Mouse (Mus musculus) gastrocnemius, adult 2 months (tissue): ENCODE measurements around the gene Rbm33. TPM values are rescaled to one million over a fixed set of nuclear protein-coding genes. Genes with fewer than 3 reads are reported as not detected.

Experiments used
- DNase-seq: peaks from one replicate; pipeline ENCODE4 v3.0.0; 2022
- H3K27ac ChIP-seq: fragments of 200-600 bp; 2 replicates; pipeline ENCODE4 v1.8.1; 2022; ENCODE audit warnings: mild to moderate bottlenecking
- H3K4me3 ChIP-seq: fragments of 200-600 bp; 2 replicates; pipeline ENCODE4 v1.8.1; 2022; ENCODE audit warnings: mild to moderate bottlenecking, moderate library complexity
- CTCF ChIP-seq: fragments of 200-600 bp; IDR thresholded peaks from 2 replicates; pipeline ENCODE4 v1.8.1; 2022; ENCODE audit warnings: antibody characterized with exemption, mild to moderate bottlenecking, moderate library complexity
- intact Hi-C: fragments of 180-260 bp; cut with DNase I; formaldehyde crosslinking; loops from one replicate; pipeline ENCODE4 v1.15.1; 2025
- total RNA-seq, 2 experiments: library from RNA; stranded (reverse); gene quantifications; 2 replicates each; pipeline ENCODE4 v1.2.3; 2021

Gene Rbm33
- total RNA-seq, 2 experiments from 2014 or later, result 42.6 to 43.1 TPM

DNA sequence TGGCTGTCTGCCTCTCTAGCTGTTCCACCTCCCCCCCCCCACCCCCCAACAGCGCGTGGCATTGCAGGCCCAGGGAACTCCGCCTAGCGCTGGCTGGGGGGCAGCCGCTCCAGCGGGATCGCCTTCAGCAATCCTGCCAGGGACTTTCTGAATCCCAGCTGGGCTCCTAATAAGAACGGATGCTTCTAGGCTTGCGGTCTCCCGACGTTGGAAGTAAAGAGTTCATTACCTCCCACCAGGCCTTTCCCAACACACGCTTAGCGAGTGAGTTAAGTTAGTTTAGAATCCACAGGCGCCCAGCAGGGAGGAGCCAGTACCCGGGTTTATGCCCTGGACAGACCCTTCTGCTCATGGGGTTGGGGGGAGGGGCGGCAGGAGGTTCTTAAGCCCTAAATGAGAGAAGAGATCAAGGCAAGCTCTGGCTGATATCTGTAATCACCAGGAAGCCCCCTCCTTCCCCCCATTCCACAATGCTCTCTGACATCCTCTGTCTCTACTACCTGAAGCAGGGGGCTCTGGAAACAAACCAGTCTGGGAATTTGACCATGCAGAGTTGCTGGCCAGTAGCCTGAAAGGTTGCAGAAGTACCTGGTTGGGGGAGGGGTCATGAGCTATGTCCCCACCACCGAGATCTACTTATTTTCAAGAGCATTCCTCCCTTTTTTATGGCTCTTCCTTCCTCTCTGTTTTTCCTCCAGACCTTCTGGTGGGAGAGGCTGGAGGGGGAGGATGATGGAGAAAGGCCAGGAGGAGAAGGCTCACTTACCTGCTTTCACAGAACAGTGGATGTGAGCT, 143.8 kb downstream of the Rbm33 start:
- Histone ChIP-seq H3K27ac (no peak overlapping the region), H3K4me3 (no peak overlapping the region)
- no peak for TF ChIP-seq CTCF
- intact Hi-C loops, result no loop called here
- no peak for DNase-seq

- TF ChIP-seq CTCF, result no peak
- Histone ChIP-seq H3K27ac (no peak overlapping the region), H3K4me3 (no peak overlapping the region)
- intact Hi-C loops, result no loop called here
- no peak for DNase-seq
Measured at GRCm38 (mm10) chr5:28461376-28461775, 144.5 kb downstream of the Rbm33 start.

- H3K4me3 ChIP-seq, result no peak overlapping the region
- no peak overlapping the region for H3K27ac ChIP-seq
- no peak for DNase-seq
- intact Hi-C loops, result no loop called here
- TF ChIP-seq CTCF, result no peak
Measured at GRCm38 (mm10) chr5:28462741-28463590, 146.0 kb downstream of the Rbm33 start.

- no peak for TF ChIP-seq CTCF
- no peak for DNase-seq
- intact Hi-C loops, result no loop called here
- Histone ChIP-seq H3K27ac (no peak overlapping the region), H3K4me3 (no peak overlapping the region)
Measured at GRCm38 (mm10) chr5:28463656-28464055, 146.7 kb downstream of the Rbm33 start.

DNA sequence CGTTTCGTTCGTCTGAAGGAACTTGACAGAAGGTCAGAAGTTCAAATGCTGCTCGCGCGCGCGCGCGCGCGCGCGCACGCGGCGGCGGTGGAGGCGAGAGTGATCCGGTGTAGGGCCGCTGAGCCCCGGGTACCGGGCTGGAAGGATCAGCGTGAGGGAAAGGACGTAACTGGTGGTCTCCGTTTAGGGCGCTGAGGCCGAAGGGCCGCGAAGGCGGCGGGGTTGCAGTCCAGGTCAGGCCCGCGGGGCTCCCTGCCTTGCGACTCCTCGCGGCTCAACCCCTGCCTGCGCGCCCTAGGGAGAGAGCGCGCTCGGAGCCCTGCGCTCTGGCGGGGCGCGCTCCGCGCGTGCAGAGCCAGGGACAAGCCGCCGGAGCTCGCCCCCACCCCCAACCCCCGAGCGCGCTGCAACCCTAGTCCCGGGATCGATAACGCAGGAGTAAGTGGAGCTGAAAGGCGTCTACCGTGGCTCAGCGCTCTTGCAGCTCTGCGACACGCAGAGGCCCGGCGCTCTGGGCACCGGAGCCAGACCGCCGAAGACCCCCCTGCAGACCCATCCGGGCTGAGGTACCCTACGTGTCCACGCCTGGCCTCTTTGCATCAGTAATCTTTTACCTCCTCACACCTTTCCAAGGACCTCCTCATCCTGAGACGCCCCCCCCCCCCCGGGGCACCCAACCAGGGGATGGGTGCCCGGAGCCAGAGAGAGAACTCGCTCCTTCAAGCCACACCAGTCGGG, 147.6 kb downstream of the Rbm33 start:
- H3K4me3 ChIP-seq, result peak overlapping the region; percentile 64
- intact Hi-C loops, result no loop called here
- no peak for DNase-seq
- no peak for TF ChIP-seq CTCF
- H3K27ac ChIP-seq, result no peak overlapping the region

GRCm38 (mm10) chr5:28465099-28465406, 148.1 kb downstream of the Rbm33 start:
- intact Hi-C loops, result no loop called here
- no peak for TF ChIP-seq CTCF
- no peak for DNase-seq
- no peak overlapping the region for H3K27ac ChIP-seq
- H3K4me3 ChIP-seq, result peak overlapping the region; percentile 64; the same call in 1 of the 2 replicates

DNA sequence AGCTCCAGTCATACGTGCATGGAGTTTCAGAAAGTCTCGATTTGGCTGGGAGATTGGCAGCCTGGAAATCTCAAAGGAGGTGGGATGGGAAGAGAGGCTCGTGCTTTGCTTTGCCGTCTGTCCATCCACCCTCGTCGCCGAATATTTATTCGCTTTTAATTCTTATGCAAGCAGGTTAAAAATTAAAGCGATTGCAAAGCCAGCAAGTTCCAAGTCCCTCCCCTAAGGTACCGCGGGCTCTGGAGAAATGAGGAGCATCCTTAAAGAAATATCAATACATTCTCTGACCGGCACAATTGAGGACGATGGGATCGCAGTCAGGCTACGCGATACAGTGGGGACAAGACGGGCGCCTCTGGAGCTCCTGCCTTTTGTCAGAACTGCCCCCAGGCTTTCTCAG, 148.6 kb downstream of the Rbm33 start:
- Histone ChIP-seq H3K4me3 (no peak overlapping the region), H3K27ac (no peak overlapping the region)
- TF ChIP-seq CTCF, result no peak
- DNase-seq, result no peak
- intact Hi-C loops, result no loop called here

DNA sequence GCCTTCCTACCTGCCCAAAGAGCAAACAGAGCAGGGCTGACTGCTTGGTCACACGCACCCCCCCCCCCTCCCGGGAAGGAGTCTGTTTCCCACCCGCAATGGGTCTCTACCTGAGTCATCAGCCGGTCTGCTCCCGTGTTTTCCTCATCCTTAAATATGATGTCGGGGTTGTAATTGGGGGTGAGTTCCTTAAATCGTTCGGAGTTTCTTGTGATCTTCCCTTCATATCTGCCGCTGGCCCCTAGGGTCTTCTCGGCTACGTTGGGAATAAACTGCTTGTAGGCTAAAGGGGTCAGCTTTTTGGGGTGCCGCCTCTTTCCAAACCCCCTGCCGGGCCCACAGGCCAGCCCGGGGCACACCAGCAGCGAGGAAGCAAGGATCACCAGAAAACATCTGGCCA, 149.4 kb downstream of the Rbm33 start:
- Histone ChIP-seq H3K27ac (no peak overlapping the region), H3K4me3 (no peak overlapping the region)
- no peak for DNase-seq
- intact Hi-C loops, result no loop called here
- no peak for TF ChIP-seq CTCF

DNA sequence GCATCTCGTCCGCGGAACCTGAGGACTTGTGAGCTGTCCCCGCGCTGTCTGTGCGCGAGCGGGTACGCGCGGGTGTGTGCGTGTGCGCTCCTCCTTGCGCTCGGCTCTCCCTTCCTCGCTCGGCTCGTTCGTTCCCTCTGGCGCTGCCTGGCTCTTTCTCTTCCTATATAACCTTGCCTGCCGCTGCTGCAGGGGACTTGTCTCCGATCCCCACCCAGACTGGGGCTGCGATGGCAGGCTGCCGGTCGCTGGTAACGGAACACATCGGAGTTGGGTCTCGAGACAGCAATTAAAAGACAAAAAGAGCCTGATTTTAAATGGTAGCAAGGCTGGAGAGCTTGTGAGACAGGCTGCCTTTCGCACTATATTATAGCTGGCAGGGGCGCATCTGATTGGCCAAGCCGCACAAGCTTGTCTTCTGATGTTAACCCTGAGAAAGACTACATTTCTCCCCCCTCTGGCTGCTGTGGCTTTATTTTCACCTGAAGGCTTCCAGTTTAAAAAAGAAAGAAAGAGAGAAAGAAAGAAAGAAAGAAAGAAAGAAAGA, 149.9 kb downstream of the Rbm33 start, which contains the start of gene Shh:
TSS of gene Shh (minus strand) at position 497 of the 547 bp plus-strand sequence.
- Histone ChIP-seq H3K4me3 (no peak within 1 kb of the TSS), H3K27ac (no peak within 1 kb of the TSS)
- intact Hi-C loops, result no loop called here
- TF ChIP-seq CTCF, result no peak
- no peak for DNase-seq

Other genes starting within 250 kb of the Rbm33 start
- gene Insig1, start 245.8 kb upstream of the Rbm33 start, total RNA-seq, result 1 to 10 TPM; 9.2 to 9.8 TPM
- under 1 TPM; 0.36 to 0.54 TPM for gene En2, start 151.4 kb upstream of the Rbm33 start, total RNA-seq
- not detected for gene Cnpy1, start 71.3 kb upstream of the Rbm33 start, total RNA-seq
- gene Shh, start 150.1 kb downstream of the Rbm33 start, total RNA-seq, result not detected